Mouse (Mus musculus) cortical plate, adult 2 months (tissue): ENCODE results near the gene Cbfa2t3.

Experiments
- CTCF ChIP-seq: fragments of 200-500 bp; IDR thresholded peaks from 2 replicates; pipeline ENCODE4 v1.5.1; 2011; ENCODE audit warnings: mild to moderate bottlenecking, control low read depth, low read length; ENCODE audit not compliant: insufficient read depth; ENCODE audit errors: extremely low read depth
- POLR2A ChIP-seq: fragments of 200-500 bp; IDR thresholded peaks from 2 replicates; pipeline ENCODE4 v1.6.1; 2011; ENCODE audit warnings: mild to moderate bottlenecking, low read length, control low read depth; ENCODE audit not compliant: insufficient read depth; ENCODE audit errors: extremely low read depth

DNA sequence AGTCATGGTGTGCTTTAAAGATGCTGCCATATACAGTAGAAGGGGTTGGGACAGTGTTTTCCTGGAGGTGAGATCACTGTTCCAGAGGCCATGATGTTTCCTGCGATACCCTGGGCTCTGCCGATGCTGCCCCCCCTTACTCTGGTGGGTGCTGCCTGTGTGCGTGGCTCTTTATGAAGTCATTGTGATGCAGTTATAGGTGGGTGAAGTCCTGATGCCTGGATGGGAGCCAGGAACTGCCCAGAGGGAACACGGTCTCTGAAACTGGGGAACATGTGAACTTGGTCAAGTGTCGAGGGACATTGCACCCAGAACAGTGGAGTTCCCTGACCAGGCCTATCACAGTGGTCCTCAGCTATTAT lies 14.2 kb upstream of the Cbfa2t3 start:
- TF ChIP-seq CTCF, result no peak
- TF ChIP-seq POLR2A, result no peak
